Mouse (Mus musculus): ENCODE data around the gene Aldh6a1.

GRCm38 (mm10) chr12:84481251-84481650 lies 30.4 kb upstream of the Aldh6a1 start:
- no peak for TF ChIP-seq CTCF (IDR thresholded peaks at IDR 0.05; ENCODE audit: control insufficient read depth, insufficient read depth, insufficient read length)
- TF ChIP-seq MYOG (IDR thresholded peaks at IDR 0.05; ENCODE audit: control insufficient read depth, extremely low read depth, insufficient read length): no peak

Measured in C2C12 (cell line).